Mouse (Mus musculus) ES-Bruce4 (cell line): ENCODE measurements around the gene Glg1.

ENCODE experiments used
- CTCF ChIP-seq: IDR thresholded peaks from one replicate; pipeline ENCODE4 v1.8.1; 2011; ENCODE audit warnings: low read depth, low read length
- POLR2A ChIP-seq: IDR thresholded peaks from one replicate; pipeline ENCODE4 v1.8.1; 2011; ENCODE audit warnings: low read length; ENCODE audit not compliant: insufficient read depth

DNA sequence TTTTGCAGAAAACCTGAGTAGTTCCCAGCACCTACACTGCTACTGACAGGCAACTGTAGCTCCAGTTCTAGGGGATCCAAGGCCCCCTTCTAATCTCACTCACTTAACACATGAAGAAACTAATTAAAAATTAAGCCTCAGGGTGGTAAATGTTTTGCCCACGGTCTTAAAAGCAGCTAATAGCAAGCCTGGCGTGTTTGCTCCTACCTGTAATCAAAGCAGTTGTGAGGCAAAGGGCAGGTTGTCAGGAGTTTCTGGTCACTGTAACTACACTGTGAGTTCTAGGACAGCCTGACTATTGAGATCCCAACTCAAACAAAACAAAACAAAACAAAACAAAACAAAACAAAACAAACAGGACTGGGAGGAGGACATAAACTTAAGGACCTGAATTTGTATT is 8.9 kb downstream of the Glg1 start:
- TF ChIP-seq CTCF: no peak
- TF ChIP-seq POLR2A: no peak
